Mouse (Mus musculus) cerebellum, adult 2 months (tissue): ENCODE results near the gene Fuk.

ENCODE experiments used
- CTCF ChIP-seq: fragments of 200-500 bp; IDR thresholded peaks from 2 replicates; pipeline ENCODE4 v1.5.1; 2011; ENCODE audit warnings: low read depth, mild to moderate bottlenecking, control low read depth, low read length, moderate library complexity, borderline replicate concordance; ENCODE audit not compliant: insufficient read depth
- POLR2A ChIP-seq: fragments of 200-500 bp; IDR thresholded peaks from 2 replicates; pipeline ENCODE4 v1.6.1; 2011; ENCODE audit warnings: low read length, control low read depth, borderline replicate concordance; ENCODE audit not compliant: insufficient read depth

- TF ChIP-seq CTCF (no peak), POLR2A (peak; percentile 81)
These were observed at the start of gene Fuk for GRCm38 (mm10) chr8:110901839-110902578.
